Comparison of ENCODE assay signal across 10 mouse cellular contexts in the genomic region with DNA sequence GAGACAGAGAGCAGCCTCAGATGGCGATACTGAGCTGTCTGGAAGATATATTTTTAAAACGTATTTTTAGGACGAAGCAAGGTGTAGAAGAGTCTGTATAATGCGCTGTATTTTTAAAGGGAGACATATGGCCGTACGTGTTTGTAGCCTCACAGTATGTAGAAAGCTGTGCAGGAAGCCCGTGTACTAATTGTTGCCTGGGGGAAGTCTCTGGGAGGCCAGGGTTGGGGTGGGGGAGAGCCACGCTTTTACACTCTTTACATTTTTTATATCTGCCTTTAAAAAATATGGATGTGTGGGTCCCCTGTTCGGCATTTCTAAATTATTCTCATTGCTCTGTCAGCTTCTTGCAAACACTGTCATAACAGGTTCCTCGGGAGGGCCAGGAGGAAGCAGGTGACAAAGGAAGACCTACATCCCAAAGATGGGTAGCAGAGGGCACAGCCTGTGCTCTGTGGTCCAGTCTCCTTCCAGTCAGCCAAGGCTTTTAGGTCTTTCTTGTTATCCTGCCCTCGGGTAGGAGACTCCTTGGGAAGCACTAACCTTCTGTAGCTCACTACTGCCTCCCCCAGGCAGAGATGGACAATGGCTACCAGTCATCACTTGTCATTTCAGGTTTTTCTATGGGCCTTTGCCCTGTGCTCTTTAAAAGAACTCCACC.
DNase-seq lines count a peak whose midpoint lies in the region; ATAC-seq and TF ChIP-seq lines count a peak whose summit lies in the region.
"Had no signal": no experiment of that assay in that cellular context is flagged by ENCODE, and none has a peak within 500 bp of the region (broad histone marks: within the 10 kb centered on the region; RNA-seq: fewer than 3 reads in every experiment).

No protein-coding gene starts in this region.

- intact Hi-C loops in left cerebral cortex, postnatal 14 days (cut with DNase I): loop anchor here (2.0 to 10.0 kb wide), 7 partner anchors 86 to 1342 kb away; partner anchors contain the start of gene Cdh11

- TF ChIP-seq POLR2A in cerebellum, adult 2 months (IDR thresholded peaks at IDR 0.05; ENCODE audit: borderline replicate concordance, insufficient read depth, low read length): no peak

- peak in 1 of 2 experiments; percentile 10 for DNase-seq in cerebellum, adult 2 months
- DNase-seq in cerebellum, adult 11 months: no peak
- DNase-seq in layer of hippocampus, adult 11-12 months (ENCODE audit: low spot score): peak; percentile 39
- no peak for DNase-seq in layer of hippocampus, adult 9-10 months (ENCODE audit: low spot score)
- peak; percentile 49 for DNase-seq in embryo, embryonic 11.5 days (ENCODE audit: low read depth, low spot score)
- DNase-seq in left cerebral cortex, postnatal 14 days (ENCODE audit: low spot score in 2 of 2): peak; percentile 61 to 73
- no peak for DNase-seq in ovary, postnatal 36 days (ENCODE audit: low spot score)

- H3K27ac ChIP-seq in cerebellum, adult 2 months (ENCODE audit: insufficient read depth, low read length): no peak overlapping the region
- H3K27ac ChIP-seq in neural tube, embryonic 15.5 days (replicated peaks): no peak overlapping the region

- peak; percentile 34; the same call in 1 of the 2 replicates for TF ChIP-seq CTCF in cerebellum, adult 2 months (IDR thresholded peaks at IDR 0.05; ENCODE audit: borderline replicate concordance, insufficient read depth, low read depth, low read length)

- no peaks in the 10 kb centered on the region for H3K27me3 ChIP-seq in cerebellum, adult 2 months (ENCODE audit: control insufficient read depth, insufficient read depth, low read length)
- no peaks in the 10 kb centered on the region for H3K27me3 ChIP-seq in neural tube, embryonic 15.5 days (replicated peaks)
- H3K27me3 ChIP-seq: embryonic facial prominence, embryonic 12.5 days; lung, embryonic 15.5 days had no signal

- H3K4me3 ChIP-seq in cerebellum, adult 2 months (replicated peaks; ENCODE audit: insufficient read depth, low read depth, low read length): no peak overlapping the region
- no peak overlapping the region for H3K4me3 ChIP-seq in neural tube, embryonic 15.5 days (replicated peaks)
- H3K4me3 ChIP-seq: embryonic facial prominence, embryonic 12.5 days; lung, embryonic 15.5 days had no signal

- H3K9ac ChIP-seq in neural tube, embryonic 15.5 days (replicated peaks): no peak overlapping the region
- H3K9ac ChIP-seq: embryonic facial prominence, embryonic 12.5 days; lung, embryonic 15.5 days had no signal

- H3K4me1 ChIP-seq in cerebellum, adult 2 months (ENCODE audit: control insufficient read depth, insufficient read depth, low read length): no peaks in the 10 kb centered on the region
- peaks cover 14% of the 10 kb centered on the region for H3K4me1 ChIP-seq in neural tube, embryonic 15.5 days

- no peaks in the 10 kb centered on the region for H3K36me3 ChIP-seq in neural tube, embryonic 15.5 days
- H3K36me3 ChIP-seq: embryonic facial prominence, embryonic 12.5 days; lung, embryonic 15.5 days had no signal

- H3K9me3 ChIP-seq in neural tube, embryonic 15.5 days (replicated peaks): peaks cover 3% of the 10 kb centered on the region; the same call in 1 of the 2 replicates

- WGBS in cerebellum, adult 2 months: 73% methylated on average over 11 of the region's 11 CpGs
- 47% methylated on average over 11 of the region's 11 CpGs for WGBS in neural tube, embryonic 15.5 days

- 0 out of 2 replicates have a peak, but pooled peaks have one; percentile 19 for ATAC-seq in neural tube, embryonic 15.5 days (ENCODE audit: low FRiP score)

- H3K4me2 ChIP-seq in neural tube, embryonic 15.5 days: no peak overlapping the region
- H3K4me2 ChIP-seq: lung, embryonic 15.5 days had no signal

Comparison
In these comparisons a context has a peak if more than half of its experiments do, and no peak if none do; other contexts are left out.
1. DNase-seq: peak in layer of hippocampus, adult 11-12 months (single experiment), embryo, embryonic 11.5 days (single experiment) and left cerebral cortex, postnatal 14 days (2 of 2); none in cerebellum, adult 11 months (single experiment), layer of hippocampus, adult 9-10 months (single experiment) and ovary, postnatal 36 days (single experiment).